Mouse (Mus musculus) G1E (cell line): ENCODE measurements around the gene Ddx27. TPM values are rescaled to one million over a fixed set of nuclear protein-coding genes. Genes with fewer than 3 reads are reported as not detected.
A peak's percentile ranks its signal among the peaks of the same experiment; 100 is the strongest.

Experiments used
- ATAC-seq: 2 replicates; pipeline ENCODE4 v1.8.0; 2016; ENCODE audit warnings: mild to moderate bottlenecking; ENCODE audit not compliant: insufficient number of reproducible peaks, poor library complexity, low FRiP score, severe bottlenecking; ENCODE audit errors: extremely low read depth
- DNase-seq: peaks from one replicate; pipeline ENCODE4 v3.0.0; 2012; ENCODE audit warnings: low spot score
- H3K27me3 ChIP-seq: 2 replicates; pipeline ENCODE4 v1.6.1; 2012; ENCODE audit warnings: mild to moderate bottlenecking, low read length, inconsistent platforms; ENCODE audit not compliant: insufficient read depth
- H3K36me3 ChIP-seq: replicated peaks from 2 replicates; pipeline ENCODE3; 2012; ENCODE audit warnings: mild to moderate bottlenecking, inconsistent platforms
- H3K4me1 ChIP-seq: 2 replicates; pipeline ENCODE4 v1.6.1; 2012; ENCODE audit warnings: low read depth, low read length, inconsistent platforms, mixed read lengths; ENCODE audit not compliant: insufficient read depth
- H3K4me3 ChIP-seq: 2 replicates; pipeline ENCODE4 v1.5.1; 2012; ENCODE audit warnings: low read depth, mild to moderate bottlenecking, inconsistent platforms, low read length, moderate library complexity, mixed read lengths
- H3K9me3 ChIP-seq: replicated peaks from 2 replicates; pipeline ENCODE4 v1.6.1; 2012; ENCODE audit warnings: inconsistent platforms
- CTCF ChIP-seq: IDR thresholded peaks from 2 replicates; pipeline ENCODE4 v1.5.1; 2012; ENCODE audit warnings: low read depth, low read length, inconsistent platforms, mixed read lengths
- GATA1 ChIP-seq: IDR thresholded peaks from 2 replicates; pipeline ENCODE4 v1.6.1; 2012; ENCODE audit warnings: borderline replicate concordance, low read length, inconsistent platforms, mixed read lengths
- GATA2 ChIP-seq: IDR thresholded peaks from 2 replicates; pipeline ENCODE4 v1.6.1; 2012; ENCODE audit warnings: low read depth, low read length, inconsistent platforms, borderline replicate concordance
- POLR2AphosphoS5 ChIP-seq: IDR thresholded peaks from 2 replicates; pipeline ENCODE4 v1.6.1; 2012; ENCODE audit warnings: low read depth, low read length, inconsistent platforms; ENCODE audit not compliant: insufficient replicate concordance
- TAL1 ChIP-seq: conservative IDR thresholded peaks from 2 replicates; pipeline ENCODE4 v1.6.1; 2012; ENCODE audit warnings: low read depth, low read length, inconsistent platforms, mixed read lengths
- polyA plus RNA-seq: library from polyadenylated mRNA; stranded (reverse); fragments of >175 nt; gene quantifications from 2 replicates; pipeline ENCODE4 v1.2.3, GENCODE M21; 2012
- total RNA-seq, 2 experiments: library from RNA; stranded (forward) in 1 of 2; stranded (reverse) in 1 of 2; fragments of 200-1000 nt in 1 of 2; fragments of >200 nt in 1 of 2; fragmentation: Nextera tagmentation in 1 of 2; gene quantifications; 2 replicates each; pipeline ENCODE4 v1.2.3; 2014 to 2017

Ddx27 gene
- total and polyA plus RNA-seq, 3 experiments = 80.6 to 137 (median 101) TPM

GRCm38 (mm10) chr2:166983351-166983894 lies 31.6 kb upstream of the Ddx27 start:
- Histone ChIP-seq H3K4me3 (no peak overlapping the region), H3K36me3 (peaks cover 15% of the 10 kb centered on the region), H3K27me3 (no peaks in the 10 kb centered on the region), H3K9me3 (no peaks in the 10 kb centered on the region), H3K4me1 (peaks cover 16% of the 10 kb centered on the region; the same call in 1 of the 2 replicates)
- no peak for ATAC-seq
- no peak for TF ChIP-seq TAL1
- TF ChIP-seq POLR2AphosphoS5 = no peak
- no peak for TF ChIP-seq GATA1
- no peak for DNase-seq

- TF ChIP-seq POLR2AphosphoS5 (no peak), GATA1 (no peak), CTCF (no peak), GATA2 (no peak), TAL1 (no peak)
- Histone ChIP-seq H3K27me3 (no peaks in the 10 kb centered on the region), H3K36me3 (peaks cover 16% of the 10 kb centered on the region), H3K4me1 (peaks cover 53% of the 10 kb centered on the region), H3K4me3 (no peak overlapping the region), H3K9me3 (no peaks in the 10 kb centered on the region)
- DNase-seq = no peak
- ATAC-seq = no peak
These were observed 24.1 kb upstream of the Ddx27 start for GRCm38 (mm10) chr2:166990861-166991260.

- no peak for ATAC-seq
- Histone ChIP-seq H3K36me3 (peaks cover 16% of the 10 kb centered on the region), H3K27me3 (no peaks in the 10 kb centered on the region), H3K4me3 (no peak overlapping the region), H3K4me1 (peaks cover 58% of the 10 kb centered on the region), H3K9me3 (no peaks in the 10 kb centered on the region)
- no peak for TF ChIP-seq TAL1
- TF ChIP-seq GATA2 = no peak
- TF ChIP-seq CTCF = no peak
- no peak for TF ChIP-seq POLR2AphosphoS5
- no peak for TF ChIP-seq GATA1
- DNase-seq = no peak
These were observed 23.0 kb upstream of the Ddx27 start for GRCm38 (mm10) chr2:166991945-166992344.

- Histone ChIP-seq H3K27me3 (peaks cover 3% of the 10 kb centered on the region; the same call in 1 of the 2 replicates), H3K4me3 (peak overlapping the region; percentile 92), H3K36me3 (peaks cover 4% of the 10 kb centered on the region), H3K9me3 (no peaks in the 10 kb centered on the region), H3K4me1 (peaks cover 59% of the 10 kb centered on the region)
- DNase-seq (peak; percentile 43), ATAC-seq (peak; percentile 54)
- TF ChIP-seq TAL1 (no peak; the same call in 1 of the 2 replicates), CTCF (no peak), GATA1 (no peak)
These were observed 19.8 kb upstream of the Ddx27 start for GRCm38 (mm10) chr2:166995021-166995795.

GRCm38 (mm10) chr2:166995796-166996532 lies 19.0 kb upstream of the Ddx27 start, which contains the start of gene Stau1:
Gene Stau1 (minus strand): TSS chr2:166996299.
- TF ChIP-seq TAL1 (no peak), GATA2 (no peak), CTCF (no peak), POLR2AphosphoS5 (no peak), GATA1 (no peak)
- DNase-seq (peak; percentile 85), ATAC-seq (peak; percentile 89)
- Histone ChIP-seq H3K9me3 (no peaks in the 10 kb centered on the region), H3K27me3 (peaks cover 8% of the 10 kb centered on the region), H3K36me3 (peaks cover 2% of the 10 kb centered on the region), H3K4me3 (peak within 1 kb of the TSS; percentile 92), H3K4me1 (peaks cover 55% of the 10 kb centered on the region)

GRCm38 (mm10) chr2:166996533-166996894 lies 18.5 kb upstream of the Ddx27 start:
- H3K9me3 ChIP-seq = no peaks in the 10 kb centered on the region
- peaks cover 12% of the 10 kb centered on the region for H3K27me3 ChIP-seq
- peak; percentile 16; the same call in 1 of the 2 replicates for ATAC-seq
- no peak for DNase-seq
- H3K4me1 ChIP-seq = peaks cover 54% of the 10 kb centered on the region
- TF ChIP-seq GATA2 (no peak), GATA1 (no peak), CTCF (no peak), POLR2AphosphoS5 (no peak), TAL1 (no peak)
- H3K4me3 ChIP-seq = peak overlapping the region; percentile 92
- peaks cover 2% of the 10 kb centered on the region for H3K36me3 ChIP-seq
